9 mouse cellular contexts compared by ENCODE assay signal in genomic region chrX:41920574-41920973, GRCm38 (mm10). TPM values are rescaled to one million over a fixed set of nuclear protein-coding genes. Genes with fewer than 3 reads are reported as not detected.
DNase-seq lines count a peak whose midpoint lies in the region; ATAC-seq and TF ChIP-seq lines count a peak whose summit lies in the region.
"Had no signal": no experiment of that assay in that cellular context is flagged by ENCODE, and none has a peak within 500 bp of the region (broad histone marks: within the 10 kb centered on the region; RNA-seq: fewer than 3 reads in every experiment).

Thoc2 (minus strand) TSS chrX:41920674.

- no peaks in the 10 kb centered on the region for H3K36me3 ChIP-seq in embryonic facial prominence, embryonic 11.5 days (replicated peaks; ENCODE audit: control insufficient read depth, insufficient read depth, low read depth, low read length)
- no peaks in the 10 kb centered on the region for H3K36me3 ChIP-seq in heart, embryonic 13.5 days
- no peaks in the 10 kb centered on the region for H3K36me3 ChIP-seq in neural tube, embryonic 13.5 days

- no peak for DNase-seq in layer of hippocampus, adult 2 months (ENCODE audit: low spot score in 2 of 2)
- no peak for DNase-seq in layer of hippocampus, adult 9-11 months
- DNase-seq in embryonic facial prominence, embryonic 11.5 days (ENCODE audit: low spot score) = no peak
- DNase-seq in left cerebral cortex, postnatal 14 days (ENCODE audit: low spot score in 2 of 2) = no peak
- DNase-seq in cerebellum, postnatal 36 days = no peak
- DNase-seq in lung, postnatal 25 days (ENCODE audit: low spot score) = no peak

- H3K4me3 ChIP-seq in layer of hippocampus, adult 2 months = no peak within 1 kb of the TSS
- H3K4me3 ChIP-seq in embryonic facial prominence, embryonic 11.5 days (ENCODE audit: low read depth, low read length) = no peak within 1 kb of the TSS
- no peak within 1 kb of the TSS for H3K4me3 ChIP-seq in heart, embryonic 13.5 days
- H3K4me3 ChIP-seq in neural tube, embryonic 13.5 days = no peak within 1 kb of the TSS
- H3K4me3 ChIP-seq: myocyte had no signal

- no peaks in the 10 kb centered on the region for H3K27me3 ChIP-seq in embryonic facial prominence, embryonic 11.5 days (ENCODE audit: control insufficient read depth, insufficient read depth, low read length)
- H3K27me3 ChIP-seq in heart, embryonic 13.5 days (replicated peaks) = no peaks in the 10 kb centered on the region
- H3K27me3 ChIP-seq in neural tube, embryonic 13.5 days = no peaks in the 10 kb centered on the region

- H3K9ac ChIP-seq in embryonic facial prominence, embryonic 11.5 days (replicated peaks; ENCODE audit: low read length) = no peak within 1 kb of the TSS
- H3K9ac ChIP-seq in heart, embryonic 13.5 days = no peak within 1 kb of the TSS
- H3K9ac ChIP-seq in neural tube, embryonic 13.5 days = no peak within 1 kb of the TSS

- ATAC-seq in embryonic facial prominence, embryonic 11.5 days (replicated peaks; ENCODE audit: insufficient number of reproducible peaks, low FRiP score, low TSS enrichment, low read depth) = no peak
- ATAC-seq in heart, embryonic 13.5 days (ENCODE audit: extremely low read depth, insufficient number of reproducible peaks, low FRiP score, low TSS enrichment) = no peak
- no peak for ATAC-seq in neural tube, embryonic 13.5 days (ENCODE audit: low read depth)

- no peaks in the 10 kb centered on the region for H3K4me1 ChIP-seq in embryonic facial prominence, embryonic 11.5 days (ENCODE audit: control insufficient read depth, insufficient read depth, low read length)
- no peaks in the 10 kb centered on the region for H3K4me1 ChIP-seq in heart, embryonic 13.5 days
- H3K4me1 ChIP-seq in neural tube, embryonic 13.5 days (replicated peaks) = no peaks in the 10 kb centered on the region

- H3K4me2 ChIP-seq in embryonic facial prominence, embryonic 11.5 days (ENCODE audit: low read depth, low read length) = no peak within 1 kb of the TSS
- H3K4me2 ChIP-seq in heart, embryonic 13.5 days = no peak within 1 kb of the TSS
- no peak within 1 kb of the TSS for H3K4me2 ChIP-seq in neural tube, embryonic 13.5 days

- intact Hi-C loops in left cerebral cortex, postnatal 14 days (cut with DNase I) = no loop called here

- no peaks in the 10 kb centered on the region for H3K9me3 ChIP-seq in embryonic facial prominence, embryonic 11.5 days (replicated peaks; ENCODE audit: control insufficient read depth, low read length)
- no peaks in the 10 kb centered on the region for H3K9me3 ChIP-seq in heart, embryonic 13.5 days
- no peaks in the 10 kb centered on the region for H3K9me3 ChIP-seq in neural tube, embryonic 13.5 days

- no peak within 1 kb of the TSS for H3K27ac ChIP-seq in layer of hippocampus, adult 2 months
- no peak within 1 kb of the TSS for H3K27ac ChIP-seq in embryonic facial prominence, embryonic 11.5 days (replicated peaks; ENCODE audit: low read depth, low read length)
- no peak within 1 kb of the TSS for H3K27ac ChIP-seq in heart, embryonic 13.5 days (replicated peaks)
- no peak within 1 kb of the TSS for H3K27ac ChIP-seq in neural tube, embryonic 13.5 days (replicated peaks)

- no peak for TF ChIP-seq CTCF in layer of hippocampus, adult 2 months (conservative IDR thresholded peaks at IDR 0.05)

- 78% methylated on average over 1 of the region's 1 CpGs for WGBS in embryonic facial prominence, embryonic 11.5 days
- WGBS in heart, embryonic 13.5 days = 67% methylated on average over 1 of the region's 1 CpGs
- WGBS in neural tube, embryonic 13.5 days = 85% methylated on average over 1 of the region's 1 CpGs

RNA-seq across cellular contexts. Expression of gene Thoc2, which starts in this region (rescaled TPM):
- total RNA-seq in layer of hippocampus, adult 2 months (2021) = 10 to 100 TPM; 59.4 to 62.9 TPM
- polyA plus RNA-seq in embryonic facial prominence, embryonic 11.5 days (2014; fragmentation: Nextera tagmentation; extraction: Ambion mirVana) = 90.2 and 107 TPM in 2 replicates
- polyA plus RNA-seq in heart, embryonic 13.5 days (2015; fragmentation: Nextera tagmentation; extraction: Ambion mirVana) = 43.3 and 45.8 TPM in 2 replicates
- total RNA-seq in left cerebral cortex, postnatal 14 days (2021) = 10 to 100 TPM; 39.5 to 49.0 TPM
- 84.2 and 91.4 TPM in 2 replicates for polyA plus RNA-seq in neural tube, embryonic 13.5 days (2015; fragmentation: Nextera tagmentation; extraction: Ambion mirVana)
